Comparison of ENCODE assay signal across 13 mouse cellular contexts in genomic region chr1:72287893-72288292, GRCm38 (mm10). TPM values are rescaled to one million over a fixed set of nuclear protein-coding genes. Genes with fewer than 3 reads are reported as not detected.
DNase-seq lines count a peak whose midpoint lies in the region; ATAC-seq and TF ChIP-seq lines count a peak whose summit lies in the region.
"Had no signal": no experiment of that assay in that cellular context is flagged by ENCODE, and none has a peak within 500 bp of the region (broad histone marks: within the 10 kb centered on the region; RNA-seq: fewer than 3 reads in every experiment).

No protein-coding gene starts in this region.

- no peak for TF ChIP-seq EP300 in liver, postnatal 0 days (IDR thresholded peaks at IDR 0.05; ENCODE audit: low read depth)

- peaks cover 28% of the 10 kb centered on the region for H3K4me1 ChIP-seq in liver, embryonic 12.5 days
- H3K4me1 ChIP-seq in liver, embryonic 11.5 days (replicated peaks; ENCODE audit: control insufficient read depth, insufficient read depth, low read length): no peaks in the 10 kb centered on the region
- H3K4me1 ChIP-seq in kidney, postnatal 0 days (replicated peaks; ENCODE audit: insufficient read depth, low read length): no peaks in the 10 kb centered on the region
- H3K4me1 ChIP-seq in liver, postnatal 0 days (ENCODE audit: insufficient read depth): peaks cover 12% of the 10 kb centered on the region

- H3K4me3 ChIP-seq in liver, embryonic 12.5 days: no peak overlapping the region
- H3K4me3 ChIP-seq in liver, embryonic 11.5 days (ENCODE audit: low read depth, low read length): no peak overlapping the region
- H3K4me3 ChIP-seq in kidney, postnatal 0 days (replicated peaks; ENCODE audit: low read depth, low read length): no peak overlapping the region
- H3K4me3 ChIP-seq in liver, postnatal 0 days (ENCODE audit: low read depth, low read length): no peak overlapping the region
- H3K4me3 ChIP-seq: embryonic facial prominence, embryonic 13.5 days; heart, embryonic 13.5 days had no signal

- WGBS in liver, embryonic 12.5 days (ENCODE audit: insufficient replicate concordance): 56% methylated on average over 4 of the region's 4 CpGs
- WGBS in liver, embryonic 11.5 days: 75% methylated on average over 4 of the region's 4 CpGs
- 66% methylated on average over 4 of the region's 4 CpGs for WGBS in kidney, postnatal 0 days
- WGBS in liver, postnatal 0 days (ENCODE audit: insufficient replicate concordance): 52% methylated on average over 4 of the region's 4 CpGs

- H3K9ac ChIP-seq in liver, embryonic 12.5 days: no peak overlapping the region
- H3K9ac ChIP-seq in liver, embryonic 11.5 days (ENCODE audit: low read depth, low read length): no peak overlapping the region
- no peak overlapping the region for H3K9ac ChIP-seq in kidney, postnatal 0 days (ENCODE audit: low read depth, low read length)
- no peak overlapping the region for H3K9ac ChIP-seq in liver, postnatal 0 days (replicated peaks)
- H3K9ac ChIP-seq: embryonic facial prominence, embryonic 13.5 days; heart, embryonic 13.5 days had no signal

- DNase-seq in liver, embryonic 11.5 days (ENCODE audit: low spot score): no peak
- DNase-seq in kidney, adult 11 months: peak; percentile 68
- DNase-seq in kidney, postnatal 0 days (ENCODE audit: low spot score): peak; percentile 46
- no peak for DNase-seq in liver, postnatal 0 days
- no peak for DNase-seq in right cerebral cortex, postnatal 36 days (ENCODE audit: low spot score in 2 of 2)
- no peak for DNase-seq in thymus, postnatal 4 days
- DNase-seq: adrenal gland, postnatal 36 days; cerebellum, postnatal 25 days; lung, adult 2 months had no signal

- H3K36me3 ChIP-seq in liver, embryonic 12.5 days: no peaks in the 10 kb centered on the region
- H3K36me3 ChIP-seq in liver, embryonic 11.5 days (ENCODE audit: control insufficient read depth, insufficient read depth, low read length): no peaks in the 10 kb centered on the region
- no peaks in the 10 kb centered on the region for H3K36me3 ChIP-seq in kidney, postnatal 0 days (ENCODE audit: insufficient read depth, low read length)
- no peaks in the 10 kb centered on the region for H3K36me3 ChIP-seq in liver, postnatal 0 days (replicated peaks; ENCODE audit: insufficient read depth, low read length)
- H3K36me3 ChIP-seq: embryonic facial prominence, embryonic 13.5 days; heart, embryonic 13.5 days had no signal

- 0 out of 2 replicates have a peak overlapping the region, but pooled peaks have one; percentile 52 for H3K27ac ChIP-seq in liver, embryonic 12.5 days
- no peak overlapping the region for H3K27ac ChIP-seq in liver, embryonic 11.5 days (ENCODE audit: low read depth, low read length)
- peak overlapping the region; percentile 52; the same call in 1 of the 2 replicates for H3K27ac ChIP-seq in kidney, postnatal 0 days
- H3K27ac ChIP-seq in liver, postnatal 0 days (ENCODE audit: low read depth): peak overlapping the region; percentile 77
- H3K27ac ChIP-seq: embryonic facial prominence, embryonic 13.5 days; heart, embryonic 13.5 days had no signal

- no peaks in the 10 kb centered on the region for H3K9me3 ChIP-seq in liver, embryonic 12.5 days (replicated peaks)
- no peaks in the 10 kb centered on the region for H3K9me3 ChIP-seq in liver, embryonic 11.5 days (ENCODE audit: control insufficient read depth, low read length)
- H3K9me3 ChIP-seq in kidney, postnatal 0 days (replicated peaks; ENCODE audit: low read length): no peaks in the 10 kb centered on the region
- no peaks in the 10 kb centered on the region for H3K9me3 ChIP-seq in liver, postnatal 0 days (ENCODE audit: low read length)
- H3K9me3 ChIP-seq: embryonic facial prominence, embryonic 13.5 days; heart, embryonic 13.5 days had no signal

- no peak for ATAC-seq in liver, embryonic 12.5 days
- ATAC-seq in liver, embryonic 11.5 days (replicated peaks; ENCODE audit: low FRiP score): no peak
- ATAC-seq in kidney, postnatal 0 days (replicated peaks; ENCODE audit: low FRiP score, low read depth): peak; percentile 26
- ATAC-seq in liver, postnatal 0 days: peak; percentile 50
- ATAC-seq: hindbrain, postnatal 0 days had no signal

- no peak overlapping the region for H3K4me2 ChIP-seq in liver, embryonic 12.5 days
- H3K4me2 ChIP-seq in liver, embryonic 11.5 days: no peak overlapping the region
- no peak overlapping the region for H3K4me2 ChIP-seq in kidney, postnatal 0 days (ENCODE audit: low read length)
- peak overlapping the region; percentile 39; the same call in 1 of the 2 replicates for H3K4me2 ChIP-seq in liver, postnatal 0 days (ENCODE audit: low read depth, low read length)
- H3K4me2 ChIP-seq: embryonic facial prominence, embryonic 13.5 days; heart, embryonic 13.5 days had no signal

- TF ChIP-seq CTCF in kidney, postnatal 0 days (IDR thresholded peaks at IDR 0.05; ENCODE audit: low read depth): no peak
- no peak for TF ChIP-seq CTCF in liver, postnatal 0 days (IDR thresholded peaks at IDR 0.05; ENCODE audit: low read depth)

- peaks cover 34% of the 10 kb centered on the region for H3K27me3 ChIP-seq in liver, embryonic 12.5 days (replicated peaks)
- H3K27me3 ChIP-seq in liver, embryonic 11.5 days (replicated peaks; ENCODE audit: control insufficient read depth, insufficient read depth, low read length): no peaks in the 10 kb centered on the region; the same call in 1 of the 2 replicates
- H3K27me3 ChIP-seq in kidney, postnatal 0 days (ENCODE audit: insufficient read depth, low read length): no peaks in the 10 kb centered on the region
- no peaks in the 10 kb centered on the region for H3K27me3 ChIP-seq in liver, postnatal 0 days (ENCODE audit: insufficient read depth, low read length)

RNA-seq across cellular contexts. Expression of gene Tmem169, which starts 3.7 kb away (rescaled TPM):
- 0.49 and 0.62 TPM in 2 replicates for polyA plus RNA-seq in liver, embryonic 12.5 days (2016; fragmentation: Nextera tagmentation; extraction: Ambion mirVana)
- polyA plus RNA-seq in liver, embryonic 11.5 days (2014; fragmentation: Nextera tagmentation; extraction: Ambion mirVana): 0.77 and 0.90 TPM in 2 replicates
- 4.1 and 4.8 TPM in 2 replicates for polyA plus RNA-seq in kidney, postnatal 0 days (2015; fragmentation: Nextera tagmentation; extraction: Ambion mirVana)
- polyA plus RNA-seq in liver, postnatal 0 days (2015; fragmentation: Nextera tagmentation; extraction: Ambion mirVana): 0.22 and 0.29 TPM in 2 replicates

RNA-seq across cellular contexts. Expression of gene Pecr, which starts 3.8 kb away (rescaled TPM):
- polyA plus RNA-seq in liver, embryonic 12.5 days (2016; fragmentation: Nextera tagmentation; extraction: Ambion mirVana): 33.7 and 34.4 TPM in 2 replicates
- polyA plus RNA-seq in liver, embryonic 11.5 days (2014; fragmentation: Nextera tagmentation; extraction: Ambion mirVana): 40.2 and 43.2 TPM in 2 replicates
- polyA plus RNA-seq in kidney, postnatal 0 days (2015; fragmentation: Nextera tagmentation; extraction: Ambion mirVana): 82.0 and 87.8 TPM in 2 replicates
- polyA plus RNA-seq in liver, postnatal 0 days (2015; fragmentation: Nextera tagmentation; extraction: Ambion mirVana): 132 and 143 TPM in 2 replicates

RNA-seq across cellular contexts. Expression of gene Xrcc5, which starts 19.3 kb away (rescaled TPM):
- polyA plus RNA-seq in liver, embryonic 12.5 days (2016; fragmentation: Nextera tagmentation; extraction: Ambion mirVana): 25.7 and 27.9 TPM in 2 replicates
- 43.5 and 47.3 TPM in 2 replicates for polyA plus RNA-seq in liver, embryonic 11.5 days (2014; fragmentation: Nextera tagmentation; extraction: Ambion mirVana)
- polyA plus RNA-seq in kidney, postnatal 0 days (2015; fragmentation: Nextera tagmentation; extraction: Ambion mirVana): 48.9 and 53.2 TPM in 2 replicates
- 10.3 and 10.8 TPM in 2 replicates for polyA plus RNA-seq in liver, postnatal 0 days (2015; fragmentation: Nextera tagmentation; extraction: Ambion mirVana)

Comparison
In these comparisons a context has a peak if more than half of its experiments do, and no peak if none do; other contexts are left out.
1. ATAC-seq: peak in kidney, postnatal 0 days (single experiment) and liver, postnatal 0 days (single experiment); none in liver, embryonic 12.5 days (single experiment) and liver, embryonic 11.5 days (single experiment).
2. DNase-seq: peak in kidney, adult 11 months (single experiment) and kidney, postnatal 0 days (single experiment); none in liver, embryonic 11.5 days (single experiment), liver, postnatal 0 days (single experiment), right cerebral cortex, postnatal 36 days (0 of 2) and thymus, postnatal 4 days (single experiment).